Mouse (Mus musculus) E14TG2a.4 (cell line): ENCODE results near the gene Sacm1l.

Source experiments
- CTCF ChIP-seq: conservative IDR thresholded peaks from 2 replicates; pipeline ENCODE4 v1.5.1; 2014; ENCODE audit warnings: low read length
- POU5F1 ChIP-seq: IDR thresholded peaks from 2 replicates; pipeline ENCODE4 v1.6.1; 2014; ENCODE audit warnings: low read length, borderline replicate concordance

GRCm38 (mm10) chr9:123484830-123485229, 44.7 kb upstream of the Sacm1l start:
- TF ChIP-seq CTCF (no peak), POU5F1 (no peak)
